Comparison of ENCODE assay signal across 9 mouse cellular contexts in the genomic region with DNA sequence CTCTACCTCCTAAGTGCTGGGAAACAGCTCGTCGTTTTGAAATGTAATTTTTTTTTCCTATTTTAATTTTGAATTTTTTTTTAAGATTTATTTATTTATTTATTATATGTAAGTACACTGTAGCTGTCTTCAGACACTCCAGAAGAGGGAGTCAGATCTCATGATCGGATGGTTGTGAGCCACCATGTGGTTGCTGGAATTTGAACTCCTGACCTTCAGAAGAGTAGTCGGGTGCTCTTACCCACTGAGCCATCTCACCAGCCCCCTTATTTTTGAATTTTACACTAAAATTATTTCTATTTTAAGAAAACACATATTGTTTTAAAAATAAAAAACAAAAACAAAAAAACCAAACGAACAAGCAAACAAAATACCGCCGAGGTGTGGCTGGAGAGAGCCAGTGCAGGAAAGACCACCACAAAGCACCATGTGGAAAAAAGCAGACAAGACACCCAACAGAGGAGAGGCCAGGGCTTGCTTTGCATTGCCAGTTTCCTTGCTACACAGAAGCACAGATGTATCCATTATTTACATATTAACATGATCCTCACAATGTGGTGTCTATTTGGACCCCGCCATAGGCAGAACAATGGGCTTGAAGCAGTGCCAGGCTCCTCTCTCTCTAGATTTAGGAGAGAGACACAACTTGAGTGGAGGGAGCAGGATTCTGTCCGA. TPM values are rescaled to one million over a fixed set of nuclear protein-coding genes. Genes with fewer than 3 reads are reported as not detected.
DNase-seq lines count a peak whose midpoint lies in the region; ATAC-seq and TF ChIP-seq lines count a peak whose summit lies in the region.
"Had no signal": no experiment of that assay in that cellular context is flagged by ENCODE, and none has a peak within 500 bp of the region (broad histone marks: within the 10 kb centered on the region; RNA-seq: fewer than 3 reads in every experiment).

No protein-coding gene starts in this region.

- peak; percentile 64; the same call in 1 of the 2 replicates for ATAC-seq in lung, embryonic 14.5 days (ENCODE audit: insufficient read depth)
- peak; percentile 81 for ATAC-seq in embryonic facial prominence, embryonic 14.5 days (ENCODE audit: low read depth)
- ATAC-seq in hindbrain, embryonic 16.5 days = peak; percentile 85
- ATAC-seq in neural tube, embryonic 13.5 days (ENCODE audit: low read depth) = peak; percentile 88

- 0 out of 2 replicates have a peak, but pooled peaks cover 6% of the 10 kb centered on the region for H3K4me1 ChIP-seq in lung, embryonic 14.5 days (ENCODE audit: insufficient read depth)
- H3K4me1 ChIP-seq in embryonic facial prominence, embryonic 14.5 days (ENCODE audit: control insufficient read depth, insufficient read depth, low read length) = peaks cover 6% of the 10 kb centered on the region
- peaks cover 12% of the 10 kb centered on the region for H3K4me1 ChIP-seq in hindbrain, embryonic 16.5 days (ENCODE audit: control insufficient read depth, insufficient read depth, low read depth, low read length)
- peaks cover 36% of the 10 kb centered on the region for H3K4me1 ChIP-seq in neural tube, embryonic 13.5 days (replicated peaks)

- H3K9me3 ChIP-seq in lung, embryonic 14.5 days (ENCODE audit: low read depth, low read length) = no peaks in the 10 kb centered on the region
- H3K9me3 ChIP-seq in embryonic facial prominence, embryonic 14.5 days (ENCODE audit: control insufficient read depth, low read length) = no peaks in the 10 kb centered on the region
- no peaks in the 10 kb centered on the region for H3K9me3 ChIP-seq in hindbrain, embryonic 16.5 days (ENCODE audit: control insufficient read depth, low read length)
- no peaks in the 10 kb centered on the region for H3K9me3 ChIP-seq in neural tube, embryonic 13.5 days

- no peaks in the 10 kb centered on the region for H3K27me3 ChIP-seq in lung, embryonic 14.5 days (ENCODE audit: insufficient read depth, low read length)
- no peaks in the 10 kb centered on the region for H3K27me3 ChIP-seq in embryonic facial prominence, embryonic 14.5 days (replicated peaks; ENCODE audit: control insufficient read depth, insufficient read depth, low read length)
- no peaks in the 10 kb centered on the region for H3K27me3 ChIP-seq in hindbrain, embryonic 16.5 days (replicated peaks; ENCODE audit: control insufficient read depth, insufficient read depth, low read length)
- no peaks in the 10 kb centered on the region for H3K27me3 ChIP-seq in neural tube, embryonic 13.5 days

- WGBS in lung, embryonic 14.5 days = 38% methylated on average over 9 of the region's 9 CpGs
- 31% methylated on average over 9 of the region's 9 CpGs for WGBS in embryonic facial prominence, embryonic 14.5 days
- 14% methylated on average over 9 of the region's 9 CpGs for WGBS in hindbrain, embryonic 16.5 days
- WGBS in neural tube, embryonic 13.5 days = 21% methylated on average over 9 of the region's 9 CpGs

- H3K4me3 ChIP-seq in lung, embryonic 14.5 days (ENCODE audit: low read depth, low read length) = no peak overlapping the region
- peak overlapping the region; percentile 20; the same call in 1 of the 2 replicates for H3K4me3 ChIP-seq in embryonic facial prominence, embryonic 14.5 days (ENCODE audit: low read depth, low read length)
- H3K4me3 ChIP-seq in hindbrain, embryonic 16.5 days (ENCODE audit: low read length) = peak overlapping the region; percentile 28
- H3K4me3 ChIP-seq in neural tube, embryonic 13.5 days = peak overlapping the region; percentile 36

- H3K36me3 ChIP-seq in lung, embryonic 14.5 days (ENCODE audit: insufficient read depth) = no peaks in the 10 kb centered on the region
- H3K36me3 ChIP-seq in embryonic facial prominence, embryonic 14.5 days (ENCODE audit: control insufficient read depth, insufficient read depth, low read length) = no peaks in the 10 kb centered on the region
- H3K36me3 ChIP-seq in hindbrain, embryonic 16.5 days (ENCODE audit: control insufficient read depth, insufficient read depth, low read length) = no peaks in the 10 kb centered on the region
- H3K36me3 ChIP-seq in neural tube, embryonic 13.5 days = no peaks in the 10 kb centered on the region

- H3K9ac ChIP-seq in lung, embryonic 14.5 days = no peak overlapping the region
- H3K9ac ChIP-seq in embryonic facial prominence, embryonic 14.5 days (ENCODE audit: low read depth, low read length) = peak overlapping the region; percentile 43
- H3K9ac ChIP-seq in hindbrain, embryonic 16.5 days (ENCODE audit: low read depth, low read length) = peak overlapping the region; percentile 45; the same call in 1 of the 2 replicates
- peak overlapping the region; percentile 68 for H3K9ac ChIP-seq in neural tube, embryonic 13.5 days

- H3K27ac ChIP-seq in lung, embryonic 14.5 days (ENCODE audit: low read depth) = no peak overlapping the region
- peak overlapping the region; percentile 68 for H3K27ac ChIP-seq in embryonic facial prominence, embryonic 14.5 days (replicated peaks; ENCODE audit: low read depth, low read length)
- H3K27ac ChIP-seq in hindbrain, embryonic 16.5 days (ENCODE audit: low read depth, low read length) = peak overlapping the region; percentile 88
- peak overlapping the region; percentile 98 for H3K27ac ChIP-seq in neural tube, embryonic 13.5 days (replicated peaks)

- TF ChIP-seq CTCF in lung, embryonic 14.5 days (IDR thresholded peaks at IDR 0.05; ENCODE audit: low read depth) = no peak

- H3K4me2 ChIP-seq in lung, embryonic 14.5 days = peak overlapping the region; percentile 44
- H3K4me2 ChIP-seq in embryonic facial prominence, embryonic 14.5 days (ENCODE audit: low read depth, low read length) = peak overlapping the region; percentile 49
- H3K4me2 ChIP-seq in hindbrain, embryonic 16.5 days (ENCODE audit: low read length) = peak overlapping the region; percentile 52
- H3K4me2 ChIP-seq in neural tube, embryonic 13.5 days = peak overlapping the region; percentile 57

- no peak for DNase-seq in lung, embryonic 14.5 days
- no peak for DNase-seq in lung, postnatal 25 days (ENCODE audit: low spot score)
- DNase-seq in embryonic facial prominence, embryonic 14.5 days (ENCODE audit: low spot score) = peak; percentile 45
- DNase-seq in urinary bladder, postnatal 14 days (ENCODE audit: low spot score) = no peak
- no peak for DNase-seq in adrenal gland, postnatal 14 days
- no peak for DNase-seq in c-Kit-positive CD71-positive TER-119-positive erythroid progenitor cells, embryonic 14.5 days (ENCODE audit: low spot score)
- DNase-seq: gastrocnemius, postnatal 10 days had no signal

RNA-seq across cellular contexts. Expression of a gene that starts 0.6 kb away (rescaled TPM):
- polyA plus RNA-seq in lung, embryonic 14.5 days (2014; fragmentation: Nextera tagmentation; extraction: Ambion mirVana) = 3.3 and 3.4 TPM in 2 replicates
- 47.7 and 54.8 TPM in 2 replicates for polyA plus RNA-seq in embryonic facial prominence, embryonic 14.5 days (2014; fragmentation: Nextera tagmentation; extraction: Ambion mirVana)
- 552 and 573 TPM in 2 replicates for polyA plus RNA-seq in hindbrain, embryonic 16.5 days (2015; fragmentation: Nextera tagmentation; extraction: Ambion mirVana)
- 613 and 615 TPM in 2 replicates for polyA plus RNA-seq in neural tube, embryonic 13.5 days (2015; fragmentation: Nextera tagmentation; extraction: Ambion mirVana)
- total RNA-seq in adrenal gland, postnatal 14 days (2021) = 4.9 and 11.2 TPM in 2 replicates

RNA-seq across cellular contexts. Expression of a gene that starts 23.9 kb away (rescaled TPM):
- polyA plus RNA-seq in lung, embryonic 14.5 days (2014; fragmentation: Nextera tagmentation; extraction: Ambion mirVana) = 56.0 and 60.3 TPM in 2 replicates
- polyA plus RNA-seq in embryonic facial prominence, embryonic 14.5 days (2014; fragmentation: Nextera tagmentation; extraction: Ambion mirVana) = 51.5 and 60.7 TPM in 2 replicates
- polyA plus RNA-seq in hindbrain, embryonic 16.5 days (2015; fragmentation: Nextera tagmentation; extraction: Ambion mirVana) = 125 and 128 TPM in 2 replicates
- polyA plus RNA-seq in neural tube, embryonic 13.5 days (2015; fragmentation: Nextera tagmentation; extraction: Ambion mirVana) = 126 and 127 TPM in 2 replicates
- total RNA-seq in adrenal gland, postnatal 14 days (2021) = 148 and 151 TPM in 2 replicates

RNA-seq across cellular contexts. Expression of a gene that starts 53.6 kb away (rescaled TPM):
- 243 and 260 TPM in 2 replicates for polyA plus RNA-seq in lung, embryonic 14.5 days (2014; fragmentation: Nextera tagmentation; extraction: Ambion mirVana)
- 249 and 264 TPM in 2 replicates for polyA plus RNA-seq in embryonic facial prominence, embryonic 14.5 days (2014; fragmentation: Nextera tagmentation; extraction: Ambion mirVana)
- 86.5 and 95.3 TPM in 2 replicates for polyA plus RNA-seq in hindbrain, embryonic 16.5 days (2015; fragmentation: Nextera tagmentation; extraction: Ambion mirVana)
- polyA plus RNA-seq in neural tube, embryonic 13.5 days (2015; fragmentation: Nextera tagmentation; extraction: Ambion mirVana) = 97.2 and 119 TPM in 2 replicates
- 230 and 253 TPM in 2 replicates for total RNA-seq in adrenal gland, postnatal 14 days (2021)
